Mouse (Mus musculus) thymus, postnatal 36 days (tissue): ENCODE measurements around the gene Reep6.
A peak's percentile ranks its signal among the peaks of the same experiment; 100 is the strongest.

Experiments
- DNase-seq, 2 experiments: peaks; one replicate each; pipeline ENCODE4 v3.0.0; 2022; ENCODE audit warnings: mixed read lengths in 2 of 2

Gene Reep6

DNA sequence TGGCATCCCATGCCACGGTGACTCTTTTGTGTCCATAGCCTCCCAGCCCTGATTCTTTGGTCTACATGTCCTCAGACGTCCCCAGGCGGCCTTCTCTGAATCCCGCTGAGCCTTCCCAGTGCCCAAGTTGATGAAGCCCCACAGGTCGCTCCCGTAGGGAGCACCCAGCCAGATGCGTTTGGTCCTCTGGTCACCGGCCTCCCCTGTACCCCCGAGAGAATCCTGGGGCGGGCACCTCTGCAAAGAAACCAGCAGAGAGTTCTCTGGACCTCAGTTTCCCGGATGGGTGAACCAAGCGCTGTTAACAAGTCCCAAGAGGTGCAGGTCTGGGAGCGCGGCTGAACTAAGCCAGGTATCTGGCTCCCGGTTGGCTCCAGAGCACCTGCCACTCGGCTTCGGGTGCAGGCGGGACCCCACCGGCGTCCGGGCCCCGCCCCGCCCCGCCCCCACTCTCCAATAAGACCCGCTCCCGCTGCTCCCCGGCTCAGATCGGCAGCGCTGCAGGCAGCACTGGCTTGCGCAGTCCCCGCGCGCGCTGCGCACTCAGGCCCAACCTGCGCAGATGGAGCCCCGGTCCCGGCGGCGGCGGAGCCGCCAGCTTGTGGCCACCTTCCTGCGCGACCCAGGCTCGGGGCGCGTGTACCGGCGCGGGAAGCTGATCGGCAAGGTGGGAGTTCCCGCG, 26.4 kb downstream of the Reep6 start, which contains the start of gene Plk5:
Plk5 (plus strand) TSS at position 459 of the 682 bp plus-strand sequence.
- no peak for DNase-seq

DNA sequence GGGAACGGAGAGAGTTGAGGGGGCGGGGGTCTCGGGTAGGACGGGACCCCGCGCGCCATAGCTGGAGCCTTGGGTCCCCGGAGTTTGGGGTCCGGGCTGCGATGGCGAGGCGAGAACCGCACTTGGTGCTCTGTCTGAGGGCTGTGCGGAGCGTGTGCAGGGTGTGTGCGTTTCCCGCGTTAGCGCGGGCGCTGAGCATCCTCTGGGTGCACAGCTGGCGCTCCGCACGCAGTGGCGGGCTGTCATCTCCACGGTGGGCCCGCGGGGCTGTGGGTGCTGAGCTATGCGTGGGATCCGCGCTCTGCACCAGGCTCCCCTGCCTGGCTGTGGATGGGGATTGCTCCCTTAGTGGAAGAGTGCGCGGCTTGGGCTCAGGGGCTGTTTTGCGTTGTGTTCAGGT, 27.0 kb downstream of the Reep6 start:
- DNase-seq: no peak

GRCm38 (mm10) chr10:80357336-80357735, 27.6 kb downstream of the Reep6 start:
- DNase-seq: no peak

DNA sequence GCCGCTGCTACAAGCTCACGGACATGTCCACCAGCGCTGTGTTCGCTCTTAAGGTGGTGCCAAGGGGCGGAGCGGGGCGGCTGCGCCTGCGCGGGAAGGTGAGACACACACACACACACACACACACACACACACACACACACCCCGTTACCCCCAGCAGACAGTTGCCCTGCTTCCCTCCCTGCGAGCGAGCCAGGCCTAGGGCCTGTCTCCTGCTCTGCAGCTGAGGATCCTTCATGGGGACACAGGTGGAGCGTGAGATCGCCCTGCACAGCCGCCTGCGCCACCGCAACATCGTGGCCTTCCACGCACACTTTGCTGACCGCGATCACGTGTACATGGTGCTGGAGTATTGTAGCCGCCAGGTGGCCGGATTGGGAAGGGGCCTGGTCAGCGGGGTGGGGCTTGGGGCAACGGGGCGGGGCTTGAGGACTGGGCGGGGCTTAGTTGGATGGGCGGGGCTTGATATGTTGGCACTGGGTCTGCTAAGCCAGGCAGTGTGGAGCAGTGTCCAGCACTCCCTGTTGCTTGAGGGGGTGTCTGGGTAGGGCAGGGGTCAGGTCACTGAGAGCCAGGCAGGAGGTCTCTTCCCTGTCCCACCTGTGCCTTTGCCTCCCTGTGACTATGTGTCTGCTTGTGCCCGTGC, 28.4 kb downstream of the Reep6 start:
- DNase-seq: no peak

- DNase-seq: no peak
Measured at GRCm38 (mm10) chr10:80363734-80364133, 34.0 kb downstream of the Reep6 start.

GRCm38 (mm10) chr10:80365736-80366135, 36.0 kb downstream of the Reep6 start:
- DNase-seq: no peak

- DNase-seq: no peak
Measured at GRCm38 (mm10) chr10:80367954-80368353, 38.2 kb downstream of the Reep6 start.

GRCm38 (mm10) chr10:80368392-80368791, 38.6 kb downstream of the Reep6 start:
- no peak for DNase-seq

- DNase-seq: peak in 1 of 2 experiments; percentile 41
Measured at GRCm38 (mm10) chr10:80369995-80370747, 40.4 kb downstream of the Reep6 start.

DNA sequence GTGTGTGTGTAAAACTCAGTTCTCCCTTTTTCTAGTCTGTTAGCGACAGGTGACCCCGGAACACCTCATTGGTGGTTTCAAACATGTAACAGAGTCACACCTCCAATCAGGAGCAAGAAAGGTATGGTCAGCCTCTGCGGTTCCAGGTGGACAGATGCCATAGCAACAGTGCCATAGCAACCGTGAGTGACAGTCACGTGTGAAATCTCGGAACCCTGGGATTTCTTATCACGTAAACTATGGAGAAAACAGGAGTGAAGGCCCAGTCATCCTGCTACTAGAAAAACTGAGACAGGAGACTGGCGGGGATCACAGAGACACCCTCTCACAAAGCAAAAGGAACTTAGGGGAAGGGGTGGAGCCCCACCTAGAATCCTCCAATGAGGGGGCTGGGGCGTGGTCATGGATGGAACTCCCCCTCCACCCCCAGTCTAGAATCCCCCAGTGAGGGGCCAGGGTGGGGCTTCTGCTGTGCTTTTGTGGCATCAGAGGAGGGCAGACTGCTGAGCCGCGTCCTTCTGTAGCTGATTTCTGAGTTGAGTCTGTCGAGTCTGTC, 41.7 kb downstream of the Reep6 start:
- DNase-seq: peak; percentile 69 to 82

DNA sequence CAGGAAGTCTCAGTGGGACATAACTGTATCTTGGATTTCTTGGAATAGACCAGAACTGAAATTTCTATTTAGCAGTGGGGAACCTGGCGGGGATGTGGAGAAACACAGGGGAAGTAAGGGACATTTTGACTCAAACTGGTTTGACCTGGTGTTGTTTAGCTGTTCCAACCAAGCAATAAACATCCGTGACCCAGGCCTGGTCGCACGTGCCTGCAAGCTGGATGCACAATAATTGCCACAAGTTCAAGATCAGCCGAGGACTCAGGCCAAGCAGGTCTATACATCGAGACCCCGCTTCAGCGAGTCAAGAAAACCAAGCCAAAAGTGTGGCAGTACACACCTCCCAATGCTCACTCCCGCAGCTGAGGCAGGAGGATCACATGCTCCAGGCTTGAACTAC, 42.2 kb downstream of the Reep6 start:
- no peak for DNase-seq

GRCm38 (mm10) chr10:80372706-80373105, 43.0 kb downstream of the Reep6 start:
- no peak for DNase-seq

DNA sequence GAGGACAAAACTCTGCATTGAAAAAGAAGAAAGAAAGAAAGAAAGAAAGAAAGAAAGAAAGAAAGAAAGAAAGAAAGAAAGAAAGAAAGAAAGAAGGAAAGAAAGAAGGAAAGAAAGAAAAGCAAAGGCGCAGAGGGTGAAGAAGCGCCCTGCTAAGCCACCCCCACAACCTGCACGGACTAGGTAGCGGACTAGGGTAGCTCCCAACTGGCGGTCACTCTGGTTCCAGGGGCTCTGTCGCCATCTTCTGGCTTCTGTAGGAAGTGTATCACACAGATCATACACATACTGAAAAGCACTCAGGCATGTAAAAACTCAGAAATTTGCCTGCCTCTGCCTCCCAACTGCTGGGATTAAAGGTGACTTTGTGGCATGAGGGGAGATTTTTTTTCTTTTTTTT, 44.3 kb downstream of the Reep6 start:
- peak; percentile 69 to 75 for DNase-seq

DNA sequence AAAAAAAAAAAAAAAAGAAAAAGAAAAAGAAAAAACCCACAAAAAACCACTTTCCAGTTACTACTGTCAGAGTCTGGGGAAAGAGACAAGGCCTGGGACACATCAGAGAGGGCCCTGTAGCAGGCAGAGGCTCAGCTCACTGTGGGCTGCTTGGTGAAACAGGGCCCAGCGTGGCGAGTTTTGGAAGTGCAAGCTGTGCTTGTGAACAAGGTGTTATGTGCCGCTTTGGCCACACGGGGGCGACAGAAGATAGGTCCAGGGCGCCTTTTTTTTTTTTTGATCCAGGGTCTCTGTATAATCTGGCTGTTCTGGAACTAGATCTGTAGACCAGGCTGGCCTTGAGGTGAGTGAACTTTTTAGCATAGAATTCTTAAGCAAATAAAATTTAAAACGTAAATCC, 46.4 kb downstream of the Reep6 start:
- DNase-seq: peak; percentile 89 to 94

GRCm38 (mm10) chr10:80377716-80378115, 48.0 kb downstream of the Reep6 start:
- DNase-seq: peak in 1 of 2 experiments; percentile 37

- DNase-seq: no peak
Measured at GRCm38 (mm10) chr10:80382641-80383365, 53.0 kb downstream of the Reep6 start.

DNA sequence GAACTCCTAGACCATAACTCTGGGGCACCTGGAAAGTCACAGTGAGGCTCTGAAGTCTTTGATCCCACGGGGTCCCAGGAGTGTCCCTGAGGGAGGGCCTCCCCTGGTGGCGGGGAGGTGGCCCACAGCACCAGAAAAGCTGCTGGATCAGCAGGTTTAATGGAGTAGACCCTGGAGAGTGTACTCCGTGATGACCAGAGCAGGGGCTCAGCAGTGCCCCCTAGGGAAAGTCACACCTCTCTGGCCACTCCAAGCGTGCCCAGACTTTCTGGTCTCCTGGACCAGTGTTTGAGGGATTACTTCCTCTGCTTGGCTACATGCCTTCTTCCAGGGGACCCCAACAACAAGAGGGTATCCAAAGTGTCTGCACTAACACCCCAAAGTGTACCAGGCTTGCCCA, 53.7 kb downstream of the Reep6 start:
- DNase-seq: no peak

DNA sequence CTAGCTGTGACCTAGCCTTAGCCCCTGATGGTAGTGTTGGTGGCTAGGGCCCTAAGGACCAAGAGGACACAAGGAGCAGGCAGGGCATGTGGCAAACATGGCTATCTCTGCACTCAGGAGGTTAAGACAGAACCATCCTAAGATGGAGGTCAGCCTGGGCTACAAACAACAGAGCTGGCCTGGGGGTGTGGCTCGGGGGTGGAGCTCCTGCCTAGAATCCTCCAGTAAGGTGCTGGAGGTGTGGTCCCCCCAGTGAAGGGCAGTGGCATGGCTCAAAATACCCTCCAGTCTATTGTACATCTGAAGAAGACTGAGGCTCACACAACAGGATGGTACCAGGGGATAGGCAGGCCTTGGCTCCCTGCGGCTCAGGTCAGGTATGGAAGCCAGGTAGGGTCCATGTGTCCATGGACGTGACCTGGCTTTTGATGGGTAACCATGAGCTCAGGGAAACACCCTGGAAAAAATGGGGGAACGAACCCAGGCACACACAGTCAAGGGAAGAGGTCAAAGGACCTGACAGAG, 54.4 kb downstream of the Reep6 start:
- no peak for DNase-seq

GRCm38 (mm10) chr10:80384709-80385108, 55.0 kb downstream of the Reep6 start:
- DNase-seq: no peak

DNA sequence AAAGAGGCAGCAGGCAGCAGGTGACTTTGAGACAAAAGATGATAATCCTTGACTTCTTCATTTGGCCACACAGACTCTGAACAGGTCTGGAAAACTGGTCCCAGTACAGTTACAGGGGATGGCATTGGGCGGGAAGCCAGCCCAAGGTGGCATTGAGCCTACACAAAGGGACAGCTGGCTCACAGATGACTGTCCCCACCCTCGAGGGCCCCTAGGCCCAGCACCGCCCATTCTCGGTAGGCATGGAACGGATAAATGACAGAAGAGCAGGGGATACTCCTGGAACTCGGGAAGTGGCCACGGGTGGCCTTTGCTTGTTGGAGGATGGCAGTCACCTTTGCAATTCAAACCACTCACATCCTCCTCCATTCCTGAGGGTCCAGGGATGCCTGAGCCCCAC, 55.6 kb downstream of the Reep6 start:
- DNase-seq: no peak
